Mouse (Mus musculus) embryonic fibroblast, embryonic 13.5 days (primary cell): Measurements from ENCODE around the gene Wdr1.

Source experiments
- CTCF ChIP-seq: IDR thresholded peaks from 2 replicates; pipeline ENCODE4 v1.5.1; 2011; ENCODE audit warnings: mild to moderate bottlenecking, control low read depth, low read length, moderate library complexity, borderline replicate concordance; ENCODE audit not compliant: insufficient read depth
- POLR2A ChIP-seq: IDR thresholded peaks from 2 replicates; pipeline ENCODE4 v1.6.1; 2011; ENCODE audit warnings: low read depth, mild to moderate bottlenecking, control low read depth, low read length, moderate library complexity

DNA sequence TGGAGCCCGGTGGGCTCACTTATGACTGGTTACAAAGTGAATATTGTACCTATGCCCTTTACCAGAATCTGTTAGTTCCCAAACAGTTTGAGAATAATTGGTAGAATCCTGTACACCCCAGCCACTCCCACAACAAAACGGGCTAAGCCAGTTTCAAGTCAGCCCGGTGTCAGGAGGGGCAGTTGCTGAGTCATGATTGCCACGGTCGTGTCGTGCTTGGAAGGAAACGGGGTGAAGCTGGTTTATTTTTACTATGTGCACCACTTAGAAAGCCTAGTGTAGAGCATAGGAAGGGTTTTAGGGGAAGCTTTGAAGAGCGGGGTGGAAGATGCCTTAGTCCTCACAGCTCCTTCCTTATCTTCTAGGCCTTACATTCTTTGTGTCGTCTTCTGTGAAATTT is 25.9 kb upstream of the Wdr1 start:
- TF ChIP-seq CTCF (no peak), POLR2A (no peak)
